Mouse (Mus musculus) lung, embryonic 15.5 days (tissue): ENCODE results near the gene Nde1. TPM values are rescaled to one million over a fixed set of nuclear protein-coding genes. Genes with fewer than 3 reads are reported as not detected.

ENCODE experiments used
- ATAC-seq: fragments of 200-750 bp; cut with Nextera tagmentation; 2 replicates; pipeline ENCODE4 v1.8.0; 2017; ENCODE audit warnings: moderate number of reproducible peaks, borderline replicate concordance; ENCODE audit not compliant: low FRiP score, low TSS enrichment; ENCODE audit errors: extremely low read depth
- H3K27ac ChIP-seq: fragments of 300-500 bp; sonication (generic); 2 replicates; pipeline ENCODE4 v1.5.1; 2015; ENCODE audit warnings: moderate library complexity, mild to moderate bottlenecking, inconsistent platforms
- H3K27me3 ChIP-seq: fragments of 300-500 bp; sonication (generic); 2 replicates; pipeline ENCODE4 v1.6.1; 2015; ENCODE audit warnings: inconsistent platforms
- H3K36me3 ChIP-seq: fragments of 300-500 bp; sonication (generic); 2 replicates; pipeline ENCODE4 v1.6.1; 2015; ENCODE audit warnings: inconsistent platforms
- H3K4me1 ChIP-seq: fragments of 300-500 bp; sonication (generic); 2 replicates; pipeline ENCODE4 v1.6.1; 2015; ENCODE audit warnings: inconsistent platforms
- H3K4me2 ChIP-seq: fragments of 300-500 bp; sonication (generic); 2 replicates; pipeline ENCODE4 v1.6.1; 2015; ENCODE audit warnings: inconsistent platforms, mild to moderate bottlenecking, moderate library complexity
- H3K4me3 ChIP-seq: fragments of 300-500 bp; sonication (generic); 2 replicates; pipeline ENCODE4 v1.5.1; 2015; ENCODE audit warnings: mild to moderate bottlenecking, inconsistent platforms
- H3K9ac ChIP-seq: fragments of 300-500 bp; sonication (generic); 2 replicates; pipeline ENCODE4 v1.6.1; 2015; ENCODE audit warnings: inconsistent platforms
- H3K9me3 ChIP-seq: fragments of 300-500 bp; sonication (generic); 2 replicates; pipeline ENCODE4 v1.6.1; 2016; ENCODE audit warnings: inconsistent platforms
- WGBS: fragments of 180-500 bp; shearing (Covaris S2); methylation state at CpG from one replicate; pipeline ENCODE4 v1.1.7; 2015; 5-methylcytosine and 5-hydroxymethylcytosine counted together
- polyA plus RNA-seq: library from polyadenylated mRNA; unstranded; fragments of >200 nt; fragmentation: Nextera tagmentation; extraction: Ambion mirVana; gene quantifications from 2 replicates; pipeline ENCODE4 v1.2.1, GENCODE M21; 2015

The Nde1 gene
- polyA plus RNA-seq, 1 experiment from 2014 or later = 143 TPM

DNA sequence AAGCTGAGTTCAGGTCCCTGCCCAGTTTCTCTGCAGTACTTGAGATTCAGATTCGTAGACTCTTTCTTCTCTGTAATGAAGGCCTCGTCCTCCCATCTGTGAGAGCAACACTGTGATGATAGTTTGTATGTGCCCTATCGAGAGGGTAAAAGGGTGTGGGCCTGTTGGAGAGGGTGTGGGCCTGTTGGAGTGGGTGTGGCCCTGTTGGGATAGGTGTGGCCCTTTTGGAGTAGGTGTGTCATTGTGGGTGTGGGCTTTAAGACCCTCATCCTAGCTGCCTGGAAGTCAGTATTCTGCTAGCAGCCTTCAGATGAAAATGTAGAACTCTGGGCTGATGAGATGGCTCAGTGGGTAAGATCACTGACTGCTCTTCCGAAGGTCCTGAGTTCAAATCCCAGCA is 3.4 kb downstream of the Nde1 start:
- Histone ChIP-seq H3K4me2 (no peak overlapping the region), H3K36me3 (peaks cover 32% of the 10 kb centered on the region), H3K9me3 (no peaks in the 10 kb centered on the region), H3K9ac (no peak overlapping the region), H3K4me1 (peaks cover 27% of the 10 kb centered on the region), H3K4me3 (no peak overlapping the region), H3K27ac (no peak overlapping the region), H3K27me3 (no peaks in the 10 kb centered on the region)
- no peak for ATAC-seq
- 87% methylated on average over 4 of the region's 4 CpGs for WGBS

DNA sequence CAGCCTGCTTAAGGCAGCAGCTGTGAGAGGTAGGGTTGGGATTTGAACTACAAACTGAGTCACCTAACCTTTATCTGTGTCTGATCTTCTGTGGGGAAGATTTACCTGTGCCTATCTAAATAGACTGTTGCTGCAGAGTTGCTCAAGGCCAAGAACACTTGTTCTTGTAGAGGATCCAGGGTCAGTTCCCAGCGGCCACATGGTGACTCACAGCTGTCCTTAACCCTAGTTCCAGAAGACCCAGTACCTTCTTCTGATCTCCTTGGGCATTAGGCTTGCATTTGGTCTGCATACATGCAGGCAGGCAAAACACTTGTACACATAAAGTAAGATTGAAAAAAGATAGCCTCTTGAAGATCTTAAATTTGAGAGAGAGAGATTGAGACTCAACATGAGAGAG is 6.6 kb downstream of the Nde1 start:
- no peaks in the 10 kb centered on the region for H3K27me3 ChIP-seq
- H3K36me3 ChIP-seq = peaks cover 63% of the 10 kb centered on the region
- H3K4me2 ChIP-seq = no peak overlapping the region
- no peak overlapping the region for H3K27ac ChIP-seq
- H3K9me3 ChIP-seq = no peaks in the 10 kb centered on the region
- 83% methylated on average over 1 of the region's 1 CpGs for WGBS
- H3K4me1 ChIP-seq = peaks cover 14% of the 10 kb centered on the region
- H3K9ac ChIP-seq = no peak overlapping the region
- no peak overlapping the region for H3K4me3 ChIP-seq
- ATAC-seq = no peak

DNA sequence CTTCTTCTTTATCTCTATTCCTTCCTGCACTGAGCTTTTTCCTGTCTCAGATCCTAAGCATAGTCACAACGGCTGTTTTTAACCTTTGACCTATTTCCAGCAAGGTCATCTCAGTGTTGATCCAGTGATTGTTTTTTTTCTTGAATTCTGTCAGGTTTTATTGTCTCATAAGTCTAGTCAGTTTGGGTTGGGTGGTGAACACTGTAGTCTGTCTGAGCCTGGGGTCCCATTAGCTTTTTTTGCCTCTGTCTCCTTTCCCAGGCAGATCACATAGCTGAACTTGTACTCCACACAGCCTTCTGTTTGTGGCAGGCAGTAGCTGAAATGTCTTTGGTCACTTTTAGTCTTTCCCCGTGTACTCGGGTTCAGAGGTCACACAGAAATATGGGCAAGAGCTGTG is 15.0 kb downstream of the Nde1 start:
- WGBS = 44% methylated on average over 3 of the region's 3 CpGs

DNA sequence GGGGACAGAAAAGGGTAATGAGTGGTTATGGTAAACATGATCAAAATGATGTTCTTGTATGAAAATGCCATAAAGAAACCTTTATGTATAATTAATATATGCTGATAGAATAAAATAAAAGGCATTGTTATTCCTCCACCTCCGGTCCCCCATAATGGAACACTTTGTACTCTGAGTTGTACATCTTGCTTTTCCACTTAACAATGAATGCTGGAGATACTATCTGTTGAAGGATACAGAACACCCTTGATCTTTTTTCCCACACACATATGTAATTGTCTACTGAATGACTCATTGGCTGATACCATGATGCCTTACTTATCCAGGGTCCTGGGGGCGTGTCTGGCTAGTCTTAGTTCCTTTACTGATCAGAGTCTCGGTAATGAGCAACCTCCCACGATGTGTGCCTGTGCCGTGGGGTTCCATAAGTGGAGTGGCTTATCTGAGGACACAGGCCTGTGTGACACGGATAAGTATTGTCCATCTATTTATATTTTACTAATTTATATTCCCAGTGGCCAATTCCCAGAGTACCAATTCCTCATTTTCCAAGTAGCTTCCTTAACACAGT is 17.2 kb downstream of the Nde1 start:
- no peaks in the 10 kb centered on the region for H3K9me3 ChIP-seq
- ATAC-seq = no peak
- no peaks in the 10 kb centered on the region for H3K27me3 ChIP-seq
- H3K4me2 ChIP-seq = no peak overlapping the region
- no peaks in the 10 kb centered on the region for H3K4me1 ChIP-seq
- H3K36me3 ChIP-seq = peaks cover 94% of the 10 kb centered on the region
- no peak overlapping the region for H3K27ac ChIP-seq
- no peak overlapping the region for H3K9ac ChIP-seq
- no peak overlapping the region for H3K4me3 ChIP-seq
- WGBS = 76% methylated on average over 6 of the region's 6 CpGs

More for the DNA sequence above, 15.0 kb downstream of the Nde1 start:
- H3K27ac ChIP-seq = no peak overlapping the region
- no peaks in the 10 kb centered on the region for H3K4me1 ChIP-seq
- no peaks in the 10 kb centered on the region for H3K27me3 ChIP-seq
- no peak overlapping the region for H3K4me3 ChIP-seq
- no peak overlapping the region for H3K4me2 ChIP-seq
- H3K9me3 ChIP-seq = no peaks in the 10 kb centered on the region
- H3K36me3 ChIP-seq = peaks cover 94% of the 10 kb centered on the region
- H3K9ac ChIP-seq = no peak overlapping the region
- no peak for ATAC-seq

DNA sequence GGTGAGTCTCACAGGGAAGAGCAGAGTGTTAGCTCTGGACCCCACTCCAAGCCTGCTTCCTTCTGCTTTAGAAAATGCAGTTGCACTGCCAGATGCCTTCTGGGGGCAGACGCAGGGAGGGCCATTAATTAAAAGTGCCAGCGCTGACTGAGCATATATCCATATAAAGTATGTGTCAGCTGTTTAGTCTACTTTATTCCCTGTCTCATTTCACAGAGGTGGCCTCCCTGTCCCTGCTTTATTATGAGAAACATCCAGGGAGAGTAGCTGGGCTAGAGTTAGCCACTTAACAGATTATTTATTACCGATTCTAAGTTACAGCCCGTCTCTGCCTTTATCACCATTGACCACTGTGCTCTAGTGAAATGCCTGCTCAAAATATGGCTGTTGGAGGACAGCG is 19.3 kb downstream of the Nde1 start:
- H3K9me3 ChIP-seq = no peaks in the 10 kb centered on the region
- H3K36me3 ChIP-seq = peaks cover 93% of the 10 kb centered on the region
- ATAC-seq = no peak
- H3K9ac ChIP-seq = no peak overlapping the region
- H3K4me1 ChIP-seq = no peaks in the 10 kb centered on the region
- H3K27ac ChIP-seq = no peak overlapping the region
- no peaks in the 10 kb centered on the region for H3K27me3 ChIP-seq
- WGBS = 72% methylated on average over 5 of the region's 5 CpGs
- no peak overlapping the region for H3K4me2 ChIP-seq
- no peak overlapping the region for H3K4me3 ChIP-seq

DNA sequence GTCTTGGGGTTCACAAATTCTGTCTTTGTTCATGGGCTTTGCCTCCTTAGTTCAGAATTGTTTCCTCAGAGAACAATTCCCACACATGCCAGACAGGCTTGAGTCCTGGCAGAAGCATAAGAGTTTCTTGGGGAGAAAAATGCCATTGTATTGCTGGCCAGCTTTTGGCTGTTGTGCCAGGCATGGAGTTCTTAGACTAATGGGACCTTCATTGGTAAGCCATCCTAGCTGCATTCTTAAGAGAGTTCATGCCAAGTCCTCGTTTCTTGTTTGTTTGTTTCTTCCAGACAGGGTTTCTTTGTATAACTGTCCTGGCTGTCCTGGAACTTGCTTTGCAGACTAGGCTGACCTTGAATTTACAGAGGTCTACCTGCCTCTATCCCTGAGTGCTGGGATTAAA is 20.8 kb downstream of the Nde1 start:
- no peaks in the 10 kb centered on the region for H3K4me1 ChIP-seq
- WGBS = 69% methylated on average over 1 of the region's 1 CpGs
- peaks cover 94% of the 10 kb centered on the region for H3K36me3 ChIP-seq
- no peak for ATAC-seq
- no peak overlapping the region for H3K4me3 ChIP-seq
- no peaks in the 10 kb centered on the region for H3K27me3 ChIP-seq
- H3K9ac ChIP-seq = no peak overlapping the region
- H3K9me3 ChIP-seq = no peaks in the 10 kb centered on the region
- H3K4me2 ChIP-seq = no peak overlapping the region
- H3K27ac ChIP-seq = no peak overlapping the region

DNA sequence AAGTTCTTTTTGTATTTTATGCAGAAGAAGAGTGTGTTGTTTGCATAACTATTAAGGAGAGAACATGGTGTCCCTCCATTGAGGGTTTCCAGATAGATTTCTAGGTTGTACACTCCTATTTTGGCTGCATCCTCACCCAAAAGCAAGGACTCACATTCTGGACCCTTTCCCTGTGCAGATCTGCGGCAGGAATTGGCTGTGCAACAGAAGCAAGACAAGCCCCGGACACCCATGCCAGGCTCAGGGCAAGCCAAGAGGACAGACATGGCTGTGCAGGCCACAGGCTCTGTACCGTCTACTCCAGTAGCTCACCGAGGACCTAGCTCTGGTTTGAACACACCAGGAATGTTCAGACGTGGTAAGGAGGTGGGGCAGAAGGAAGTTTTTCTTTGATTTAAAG is 22.4 kb downstream of the Nde1 start:
- H3K9me3 ChIP-seq = no peaks in the 10 kb centered on the region
- whole genome bisulfite sequencing = 84% methylated on average over 5 of the region's 5 CpGs
- ATAC-seq = no peak
- no peak overlapping the region for H3K4me2 ChIP-seq
- no peak overlapping the region for H3K4me3 ChIP-seq
- no peak overlapping the region for H3K9ac ChIP-seq
- H3K27ac ChIP-seq = no peak overlapping the region
- no peaks in the 10 kb centered on the region for H3K27me3 ChIP-seq
- no peaks in the 10 kb centered on the region for H3K4me1 ChIP-seq
- peaks cover 95% of the 10 kb centered on the region for H3K36me3 ChIP-seq

DNA sequence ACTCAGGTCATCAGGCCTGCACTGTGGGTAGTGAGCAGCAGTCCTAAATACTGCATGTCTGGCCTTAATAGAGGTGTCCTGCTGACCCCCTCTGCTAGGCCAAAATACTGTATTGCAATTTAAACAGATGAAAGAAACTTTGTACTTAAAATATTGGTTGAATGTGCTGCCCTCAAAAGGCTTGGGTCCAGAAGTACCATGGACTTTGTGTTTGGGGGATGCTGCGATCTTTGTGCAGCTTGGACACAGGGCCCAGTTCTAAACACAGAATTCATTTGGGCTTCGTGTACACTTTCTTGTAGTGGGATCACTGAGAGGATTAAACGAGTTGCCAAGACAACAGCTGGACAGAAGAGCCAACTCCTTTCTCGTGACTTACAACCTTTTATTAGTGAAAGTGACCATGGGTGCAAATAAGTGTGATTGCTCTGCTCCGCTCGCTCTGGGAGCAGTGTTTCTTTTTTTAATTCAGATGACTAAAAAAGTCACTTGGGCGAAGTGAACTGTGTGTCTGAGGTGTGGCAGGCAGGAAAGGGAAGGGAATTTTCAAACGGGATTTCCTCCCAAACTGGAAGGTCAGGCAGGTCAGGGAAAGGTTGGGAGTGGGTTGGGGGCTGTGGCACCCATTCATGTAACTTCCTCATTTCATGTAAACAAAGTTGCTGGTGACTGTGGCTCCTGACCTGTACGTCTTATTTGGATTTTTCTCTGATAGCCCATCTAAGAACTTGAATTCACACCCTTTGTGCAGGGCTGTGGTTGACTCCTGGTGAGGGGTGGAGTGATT is 31.3 kb downstream of the Nde1 start:
- H3K36me3 ChIP-seq = peaks cover 47% of the 10 kb centered on the region
- ATAC-seq = no peak
- H3K4me2 ChIP-seq = no peak overlapping the region
- WGBS = 65% methylated on average over 9 of the region's 9 CpGs
- H3K27ac ChIP-seq = peak overlapping the region; percentile 16
- no peaks in the 10 kb centered on the region for H3K27me3 ChIP-seq
- no peaks in the 10 kb centered on the region for H3K9me3 ChIP-seq
- H3K9ac ChIP-seq = no peak overlapping the region
- no peaks in the 10 kb centered on the region for H3K4me1 ChIP-seq
- no peak overlapping the region for H3K4me3 ChIP-seq

DNA sequence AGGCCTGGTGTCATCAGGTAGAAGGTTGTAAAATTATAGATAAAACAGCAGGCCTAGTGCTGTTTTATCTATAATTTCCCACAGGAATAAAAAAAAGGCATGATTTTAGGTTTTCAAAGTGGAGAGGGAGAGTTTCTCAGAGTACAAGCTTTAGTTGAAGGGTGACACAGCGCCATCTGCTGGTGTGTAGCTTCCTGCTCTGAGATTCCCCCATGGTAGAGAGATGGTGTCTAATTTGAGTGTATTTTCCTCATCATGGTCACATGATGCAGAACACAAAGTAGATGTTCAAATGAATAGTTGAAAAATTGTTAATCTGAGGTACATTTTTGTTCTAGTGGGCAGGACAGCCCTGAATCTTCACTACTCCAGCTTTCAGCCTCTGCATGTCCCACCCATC is 32.4 kb downstream of the Nde1 start:
- H3K27ac ChIP-seq = no peak overlapping the region
- WGBS = 23% methylated on average over 1 of the region's 1 CpGs
- no peak for ATAC-seq
- no peak overlapping the region for H3K9ac ChIP-seq
- no peak overlapping the region for H3K4me2 ChIP-seq
- no peaks in the 10 kb centered on the region for H3K27me3 ChIP-seq
- H3K4me3 ChIP-seq = no peak overlapping the region
- H3K36me3 ChIP-seq = peaks cover 37% of the 10 kb centered on the region
- no peaks in the 10 kb centered on the region for H3K4me1 ChIP-seq
- no peaks in the 10 kb centered on the region for H3K9me3 ChIP-seq

DNA sequence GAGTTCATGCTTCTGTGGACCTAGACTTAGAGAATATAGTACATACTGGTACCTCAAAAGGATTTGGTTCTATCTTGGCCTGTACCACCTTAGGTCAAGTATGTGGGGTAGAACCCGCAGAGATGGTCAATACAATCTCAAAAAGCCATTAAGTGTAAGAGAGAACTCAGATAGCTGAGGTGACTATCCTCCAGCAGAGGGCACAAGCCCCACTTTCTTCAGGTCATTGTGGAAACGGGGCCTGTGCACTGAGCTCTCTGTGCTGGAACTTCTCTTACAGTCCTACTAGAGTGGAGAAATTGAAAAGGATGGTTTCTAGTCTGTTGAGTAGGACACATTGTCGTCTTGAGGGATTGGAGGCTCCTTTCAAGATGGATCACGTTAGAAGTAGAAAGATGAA is 35.7 kb downstream of the Nde1 start:
- Histone ChIP-seq H3K9me3 (no peaks in the 10 kb centered on the region), H3K4me3 (no peak overlapping the region), H3K4me2 (no peak overlapping the region), H3K9ac (no peak overlapping the region), H3K36me3 (peaks cover 4% of the 10 kb centered on the region; the same call in 1 of the 2 replicates), H3K27ac (no peak overlapping the region), H3K4me1 (no peaks in the 10 kb centered on the region), H3K27me3 (no peaks in the 10 kb centered on the region)
- 69% methylated on average over 4 of the region's 4 CpGs for WGBS
- no peak for ATAC-seq

DNA sequence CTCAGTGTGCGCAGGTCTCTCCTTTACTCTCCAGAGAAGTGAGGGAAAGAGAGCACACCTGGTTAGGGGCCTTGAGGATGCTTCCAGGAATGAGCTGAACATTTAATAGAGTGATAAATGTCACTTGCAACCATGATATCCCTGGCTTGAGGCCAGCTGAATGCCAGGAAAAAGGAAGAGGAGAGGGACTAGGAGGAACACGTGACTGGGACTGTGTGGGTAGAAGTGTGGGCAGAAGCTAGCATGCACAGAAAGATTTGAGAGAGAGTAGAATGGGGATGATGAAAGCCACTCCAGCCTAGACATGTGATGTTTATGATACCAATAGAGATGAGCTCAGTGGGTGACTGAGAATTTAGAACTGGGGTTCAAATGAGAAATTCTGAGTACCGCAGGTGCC is 52.1 kb downstream of the Nde1 start:
- Histone ChIP-seq H3K9me3 (no peaks in the 10 kb centered on the region), H3K4me3 (no peak overlapping the region), H3K27ac (no peak overlapping the region), H3K27me3 (no peaks in the 10 kb centered on the region), H3K4me1 (no peaks in the 10 kb centered on the region), H3K36me3 (no peaks in the 10 kb centered on the region), H3K4me2 (no peak overlapping the region), H3K9ac (no peak overlapping the region)
- WGBS = 74% methylated on average over 3 of the region's 3 CpGs
- no peak for ATAC-seq

DNA sequence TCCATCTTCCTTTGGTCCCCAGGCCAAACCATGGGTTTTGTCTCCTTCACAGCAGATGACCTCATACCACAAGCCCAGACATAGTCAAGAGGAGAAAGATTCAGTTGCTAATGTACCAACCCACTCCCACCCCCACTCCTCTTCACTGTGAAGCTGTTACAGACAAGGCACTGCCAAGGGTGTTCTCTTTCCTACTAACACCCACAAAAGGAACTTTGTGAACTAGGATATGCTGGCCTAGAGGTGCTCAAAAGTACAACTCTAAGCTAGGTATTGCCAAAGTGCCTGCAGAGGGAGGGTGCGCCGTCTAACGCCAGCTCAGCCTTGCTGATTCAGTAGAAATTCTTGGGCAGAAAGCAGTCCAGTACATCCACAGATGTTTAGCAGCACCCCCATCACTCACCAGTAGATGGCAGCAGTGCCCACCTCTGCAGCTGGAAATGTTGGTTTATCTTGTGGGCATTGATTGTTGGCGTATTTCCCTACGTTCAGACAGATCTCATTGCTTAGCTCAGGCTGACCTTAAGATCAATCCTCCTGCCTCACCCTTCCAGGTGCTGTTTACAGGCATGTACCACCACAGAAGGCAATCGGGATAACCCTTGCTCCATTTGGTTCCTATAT is 74.1 kb downstream of the Nde1 start:
- H3K9me3 ChIP-seq = no peaks in the 10 kb centered on the region
- H3K36me3 ChIP-seq = no peaks in the 10 kb centered on the region
- peaks cover 1% of the 10 kb centered on the region; the same call in 1 of the 2 replicates for H3K4me1 ChIP-seq
- no peak overlapping the region for H3K27ac ChIP-seq
- ATAC-seq = peak; percentile 66; the same call in 1 of the 2 replicates
- no peaks in the 10 kb centered on the region for H3K27me3 ChIP-seq
- no peak overlapping the region for H3K4me3 ChIP-seq
- WGBS = 18% methylated on average over 6 of the region's 6 CpGs
- no peak overlapping the region for H3K4me2 ChIP-seq
- no peak overlapping the region for H3K9ac ChIP-seq
